9 mouse cellular contexts compared by ENCODE assay signal in genomic region chr5:147293127-147293910, GRCm38 (mm10). TPM values are rescaled to one million over a fixed set of nuclear protein-coding genes. Genes with fewer than 3 reads are reported as not detected.
DNase-seq lines count a peak whose midpoint lies in the region; ATAC-seq and TF ChIP-seq lines count a peak whose summit lies in the region.
"Had no signal": no experiment of that assay in that cellular context is flagged by ENCODE, and none has a peak within 500 bp of the region (broad histone marks: within the 10 kb centered on the region; RNA-seq: fewer than 3 reads in every experiment).

No protein-coding gene starts in this region.

- WGBS in liver, embryonic 12.5 days (ENCODE audit: insufficient replicate concordance) = 10% methylated on average over 16 of the region's 18 CpGs

- no peak overlapping the region for H3ac ChIP-seq in myocyte (ENCODE audit: control insufficient read depth, insufficient read length)

- no peaks in the 10 kb centered on the region for H3K9me3 ChIP-seq in liver, embryonic 12.5 days (replicated peaks)

- H3K36me3 ChIP-seq in liver, embryonic 12.5 days = no peaks in the 10 kb centered on the region
- H3K36me3 ChIP-seq in myocyte (ENCODE audit: control insufficient read depth, insufficient read depth) = no peaks in the 10 kb centered on the region
- H3K36me3 ChIP-seq in testis, adult 2 months (ENCODE audit: control insufficient read depth, insufficient read depth, low read length) = no peaks in the 10 kb centered on the region

- peaks cover 20% of the 10 kb centered on the region for H3K4me1 ChIP-seq in liver, embryonic 12.5 days
- peaks cover 8% of the 10 kb centered on the region; the same call in 1 of the 2 replicates for H3K4me1 ChIP-seq in testis, adult 2 months (ENCODE audit: control insufficient read depth, insufficient read depth, low read length)

- H3K27me3 ChIP-seq in liver, embryonic 12.5 days (replicated peaks) = peaks cover 60% of the 10 kb centered on the region
- H3K27me3 ChIP-seq in myocyte (ENCODE audit: control insufficient read depth, insufficient read depth, insufficient read length) = no peaks in the 10 kb centered on the region
- H3K27me3 ChIP-seq in testis, adult 2 months (ENCODE audit: control insufficient read depth, insufficient read depth, low read length) = no peaks in the 10 kb centered on the region

- H3K27ac ChIP-seq in liver, embryonic 12.5 days = no peak overlapping the region
- H3K27ac ChIP-seq in testis, adult 2 months (ENCODE audit: control insufficient read depth, insufficient read depth, low read depth, low read length) = no peak overlapping the region

- TF ChIP-seq POLR2A in myocyte (IDR thresholded peaks at IDR 0.05; ENCODE audit: insufficient read length, low read depth) = no peak
- no peak for TF ChIP-seq POLR2A in testis, adult 2 months (IDR thresholded peaks at IDR 0.05; ENCODE audit: control insufficient read depth, low read depth, low read length)

- H3K79me2 ChIP-seq in myocyte (ENCODE audit: control insufficient read depth, insufficient read depth) = no peaks in the 10 kb centered on the region

- H3K4me2 ChIP-seq in liver, embryonic 12.5 days = peak overlapping the region; percentile 34; the same call in 1 of the 2 replicates
- peak overlapping the region; percentile 87 for H3K4me2 ChIP-seq in myocyte (ENCODE audit: low read depth)

- no peak overlapping the region for H3K9ac ChIP-seq in liver, embryonic 12.5 days

- TF ChIP-seq CTCF in testis, adult 2 months (IDR thresholded peaks at IDR 0.05; ENCODE audit: control insufficient read depth, insufficient read depth, insufficient replicate concordance, low read depth, low read length) = peak; percentile 89

- no peak overlapping the region for H3K4me3 ChIP-seq in liver, embryonic 12.5 days
- no peak overlapping the region for H3K4me3 ChIP-seq in myocyte
- H3K4me3 ChIP-seq in testis, adult 2 months (ENCODE audit: control insufficient read depth, low read depth, low read length) = 0 out of 2 replicates have a peak overlapping the region, but pooled peaks have one; percentile 29

- peak; percentile 89 for DNase-seq in A20 (ENCODE audit: low read depth, low spot score)
- peak; percentile 88 for DNase-seq in NIH3T3 (ENCODE audit: low read depth)
- DNase-seq in cerebellum, postnatal 14 days = peak; percentile 71 to 81
- peak; percentile 40 for DNase-seq in gastrocnemius, postnatal 14 days
- peak; percentile 65 for DNase-seq in kidney, adult 18-20 months

- ATAC-seq in liver, embryonic 12.5 days = peak; percentile 74

- intact Hi-C loops in gastrocnemius, postnatal 14 days (cut with DNase I; ENCODE audit: low total_unique reads) = no loop called here

TF ChIP-seq in myocyte, 11 proteins besides CTCF, POLR2A, EP300 and RAD21:
- TF ChIP-seq POLR2AphosphoS2 (IDR thresholded peaks at IDR 0.05; ENCODE audit: insufficient read length, low read depth) (no peak), MYOG (IDR thresholded peaks at IDR 0.05; ENCODE audit: control insufficient read depth in 1 of 3, insufficient read depth in 1 of 3, insufficient read length in 2 of 3, low read depth in 2 of 3) (peak; percentile 68 to 99 (median 93)), TCF12 (IDR thresholded peaks at IDR 0.05; ENCODE audit: insufficient read depth, poor library complexity, severe bottlenecking) (peak; percentile 98), SRF (IDR thresholded peaks at IDR 0.05; ENCODE audit: control insufficient read depth, insufficient read length, low read depth) (no peak), TCF3 (IDR thresholded peaks at IDR 0.05; ENCODE audit: insufficient read length, low read depth) (peak; percentile 99), MYOD1 (IDR thresholded peaks at IDR 0.05; ENCODE audit: control insufficient read depth in 1 of 3, insufficient read length in 2 of 3, low read depth in 2 of 3) (peak; percentile 97 to 99 (median 99))

RNA-seq across cellular contexts. Expression of gene Cdx2, which starts 13.8 kb away (rescaled TPM):
- not detected for total RNA-seq in gastrocnemius, postnatal 14 days (2021)
- not detected in 2 replicates for polyA plus RNA-seq in liver, embryonic 12.5 days (2016; fragmentation: Nextera tagmentation; extraction: Ambion mirVana)
- polyA plus RNA-seq in myocyte (2012; fragmentation: generic; extraction: Trizol) = not detected
- polyA plus RNA-seq in testis, adult 2 months (2012; rRNA removed) = 0.10 TPM in 1 of 2 replicates, not detected in the other
- total RNA-seq: gastrocnemius, postnatal 36 days had no signal

RNA-seq across cellular contexts. Expression of gene Pdx1, which starts 23.6 kb away (rescaled TPM):
- not detected for total RNA-seq in gastrocnemius, postnatal 14 days (2021)
- 0.06 and 0.25 TPM in 2 replicates for polyA plus RNA-seq in liver, embryonic 12.5 days (2016; fragmentation: Nextera tagmentation; extraction: Ambion mirVana)
- polyA plus RNA-seq in myocyte (2012; fragmentation: generic; extraction: Trizol) = not detected
- polyA plus RNA-seq in testis, adult 2 months (2012; rRNA removed) = 0.07 TPM in 1 of 2 replicates, not detected in the other
- total RNA-seq: gastrocnemius, postnatal 36 days had no signal

RNA-seq across cellular contexts. Expression of gene Urad, which starts 28.9 kb away (rescaled TPM):
- total RNA-seq in gastrocnemius, postnatal 14 days (2021) = not detected
- 0.21 TPM in 1 of 2 replicates, not detected in the other for polyA plus RNA-seq in liver, embryonic 12.5 days (2016; fragmentation: Nextera tagmentation; extraction: Ambion mirVana)
- polyA plus RNA-seq in myocyte (2012; fragmentation: generic; extraction: Trizol) = not detected
- not detected in 2 replicates for polyA plus RNA-seq in testis, adult 2 months (2012; rRNA removed)
- total RNA-seq: gastrocnemius, postnatal 36 days had no signal
